Mouse (Mus musculus) activated CD4-positive, CD25-positive, alpha-beta regulatory T cell, adult 4 months (primary cell): ENCODE results near the gene Kazn. TPM values are rescaled to one million over a fixed set of nuclear protein-coding genes. Genes with fewer than 3 reads are reported as not detected.

ENCODE experiments used
- ATAC-seq: one replicate; pipeline ENCODE4 v1.8.0; 2017
- polyA plus RNA-seq, 2 experiments: library from polyadenylated mRNA; unstranded; fragments of 100-300 nt; shearing (Covaris generic); gene quantifications; one replicate each; pipeline ENCODE4 v1.2.1; 2017

Kazn gene
- not detected for polyA plus RNA-seq

DNA sequence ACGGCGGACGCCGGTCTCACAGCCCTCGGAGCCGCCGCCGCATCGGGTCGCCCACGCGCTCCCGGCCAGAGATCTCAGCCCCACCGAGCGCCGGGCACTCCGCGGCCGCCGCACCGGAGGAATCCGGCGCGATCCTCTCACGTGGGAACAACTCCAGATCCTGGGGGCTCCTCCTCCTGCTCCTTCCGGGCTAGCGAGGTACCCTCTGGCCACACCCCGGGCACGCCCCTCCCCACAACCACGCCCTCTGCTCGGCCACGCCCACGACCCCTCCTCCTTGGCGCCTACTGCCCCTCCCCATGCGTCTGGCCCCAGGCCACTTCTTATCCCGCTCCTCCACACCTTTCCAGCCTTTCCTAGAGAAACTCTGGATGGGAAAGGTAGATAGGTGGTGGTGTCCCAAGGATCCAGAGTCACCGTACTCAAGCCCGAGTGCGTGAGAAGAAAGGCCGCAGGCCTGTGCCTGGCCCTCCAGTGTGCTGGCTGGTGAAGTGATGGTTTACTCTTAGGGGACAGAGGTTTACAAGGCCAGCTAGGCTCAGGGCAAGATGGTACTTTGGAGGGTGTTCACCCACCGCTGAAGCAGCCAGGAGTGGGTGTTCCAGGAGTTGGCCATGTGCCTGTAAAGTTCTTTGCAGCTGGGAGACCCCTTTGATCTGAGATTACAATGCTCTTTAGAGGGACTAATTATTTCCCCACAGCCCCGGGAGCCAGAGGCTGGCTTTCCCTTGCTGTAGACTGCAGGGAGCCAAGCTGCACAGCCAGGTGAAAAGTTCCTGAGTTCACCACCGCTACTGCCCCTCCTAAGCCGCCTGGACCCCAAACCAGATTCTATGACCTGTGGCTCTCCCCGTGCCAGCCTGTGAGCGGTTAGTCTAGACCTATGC is at the start of gene Kazn:
Kazn (minus strand) TSS at position 162 of the 887 bp plus-strand sequence.
- ATAC-seq: no peak

DNA sequence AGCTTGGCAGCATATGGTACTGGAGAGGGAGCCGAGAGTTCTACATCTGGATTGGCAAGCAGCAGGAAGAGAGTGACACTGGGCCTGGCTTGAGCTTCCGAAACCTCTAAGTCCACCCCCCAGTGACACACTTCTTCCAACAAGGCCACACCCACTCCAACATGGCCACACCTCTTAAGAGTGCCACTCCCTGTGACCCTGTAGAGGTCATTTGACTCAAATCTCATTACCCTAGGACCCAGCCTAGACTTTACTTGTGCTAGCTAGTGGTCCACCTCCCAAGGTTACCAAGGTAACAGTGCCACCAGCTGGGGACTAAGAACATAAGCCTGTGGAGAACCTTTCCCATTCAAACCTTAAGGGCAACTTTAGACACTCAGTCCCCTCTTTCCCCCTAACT is 46.3 kb upstream of the Kazn start:
- ATAC-seq: no peak

DNA sequence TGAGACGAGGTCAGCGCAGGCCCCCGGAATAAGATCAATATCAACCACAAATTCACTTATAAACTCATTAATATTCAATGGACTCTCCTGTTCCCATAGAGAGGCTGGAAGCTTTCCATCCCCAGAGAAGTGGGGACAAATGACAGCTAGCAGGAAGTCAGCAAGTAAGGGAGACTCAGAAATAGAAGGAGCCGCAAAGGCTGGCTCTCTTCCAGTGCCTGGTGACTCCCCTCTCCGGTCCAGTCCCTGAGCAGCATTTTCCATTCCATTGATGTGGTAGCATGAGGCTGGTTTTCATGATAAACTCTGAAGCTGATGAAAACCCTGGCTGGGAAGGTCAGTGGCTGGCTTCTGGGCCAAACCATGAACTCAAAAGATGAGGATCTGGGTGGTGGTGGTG is 44.7 kb upstream of the Kazn start:
- ATAC-seq: no peak

DNA sequence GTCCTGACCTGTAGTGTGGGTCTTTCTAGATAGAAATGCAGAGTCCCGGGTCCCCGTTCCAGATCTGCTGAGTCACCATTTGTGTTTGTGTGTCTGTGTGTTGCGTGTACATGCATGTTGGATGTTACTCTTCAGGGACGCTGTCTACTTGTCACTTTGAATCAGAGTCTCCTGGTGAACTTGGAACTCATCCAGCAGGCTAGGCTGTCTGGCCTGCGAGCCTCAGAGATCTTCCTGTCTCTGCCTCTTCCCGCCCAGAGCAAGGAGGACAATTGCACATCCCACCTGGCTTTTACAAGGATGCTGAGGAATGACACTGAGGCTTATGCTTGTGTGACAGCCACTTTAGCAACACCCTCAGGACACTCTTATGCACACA is 39.0 kb upstream of the Kazn start:
- no peak for ATAC-seq

DNA sequence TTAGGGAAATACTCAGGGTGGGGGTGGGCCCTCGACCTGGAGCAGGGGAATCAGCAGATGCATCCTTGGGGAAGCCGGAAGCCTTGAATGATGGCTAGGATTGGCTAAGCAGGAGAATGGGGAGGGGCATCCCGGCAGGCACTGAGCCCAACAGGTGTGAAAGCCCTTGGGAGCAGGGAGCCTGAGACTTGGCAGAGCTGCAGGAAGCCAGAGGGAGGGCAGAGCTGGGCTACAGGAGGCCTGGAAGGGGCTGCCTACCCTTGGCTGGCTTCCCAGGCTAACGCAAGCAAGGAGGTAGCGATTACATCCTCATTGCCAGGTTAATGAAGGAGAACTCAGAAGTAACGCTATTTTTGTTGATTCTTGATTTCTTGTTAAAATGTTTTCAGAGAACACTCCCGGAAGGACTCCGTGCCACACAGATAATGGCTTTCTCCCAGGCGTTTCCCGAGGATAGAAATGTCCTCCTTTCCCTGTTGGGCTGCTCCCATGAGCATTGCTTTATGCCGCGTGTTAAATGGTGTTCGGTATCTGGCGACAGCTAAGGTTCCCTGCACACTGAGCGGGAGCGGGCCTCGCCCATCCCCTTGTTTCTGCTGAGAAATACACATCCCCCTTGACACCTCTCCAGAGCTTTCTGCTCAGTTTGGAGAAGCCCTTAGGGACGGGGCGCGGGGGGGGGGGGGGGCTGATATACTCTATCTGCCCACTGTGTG is 38.4 kb upstream of the Kazn start:
- no peak for ATAC-seq

DNA sequence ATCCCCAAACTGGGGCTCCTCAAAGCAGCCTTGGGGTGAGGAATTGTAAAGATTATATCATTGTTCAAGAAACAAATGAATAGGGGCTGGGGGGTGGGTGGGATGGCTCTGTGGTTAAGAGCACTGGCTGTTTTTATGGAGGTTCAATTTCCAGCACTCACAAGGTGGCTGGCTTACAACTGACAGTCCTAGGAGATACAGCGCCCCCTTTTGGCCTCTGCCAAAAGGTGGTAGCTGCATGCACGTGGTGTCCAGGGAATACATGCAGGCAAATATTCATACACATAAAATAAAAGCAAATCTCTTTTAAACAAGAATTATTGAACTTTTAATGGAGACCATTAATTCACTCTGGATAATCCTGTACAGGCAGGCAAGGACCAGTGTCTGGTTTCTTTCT is 36.0 kb upstream of the Kazn start:
- ATAC-seq: no peak

DNA sequence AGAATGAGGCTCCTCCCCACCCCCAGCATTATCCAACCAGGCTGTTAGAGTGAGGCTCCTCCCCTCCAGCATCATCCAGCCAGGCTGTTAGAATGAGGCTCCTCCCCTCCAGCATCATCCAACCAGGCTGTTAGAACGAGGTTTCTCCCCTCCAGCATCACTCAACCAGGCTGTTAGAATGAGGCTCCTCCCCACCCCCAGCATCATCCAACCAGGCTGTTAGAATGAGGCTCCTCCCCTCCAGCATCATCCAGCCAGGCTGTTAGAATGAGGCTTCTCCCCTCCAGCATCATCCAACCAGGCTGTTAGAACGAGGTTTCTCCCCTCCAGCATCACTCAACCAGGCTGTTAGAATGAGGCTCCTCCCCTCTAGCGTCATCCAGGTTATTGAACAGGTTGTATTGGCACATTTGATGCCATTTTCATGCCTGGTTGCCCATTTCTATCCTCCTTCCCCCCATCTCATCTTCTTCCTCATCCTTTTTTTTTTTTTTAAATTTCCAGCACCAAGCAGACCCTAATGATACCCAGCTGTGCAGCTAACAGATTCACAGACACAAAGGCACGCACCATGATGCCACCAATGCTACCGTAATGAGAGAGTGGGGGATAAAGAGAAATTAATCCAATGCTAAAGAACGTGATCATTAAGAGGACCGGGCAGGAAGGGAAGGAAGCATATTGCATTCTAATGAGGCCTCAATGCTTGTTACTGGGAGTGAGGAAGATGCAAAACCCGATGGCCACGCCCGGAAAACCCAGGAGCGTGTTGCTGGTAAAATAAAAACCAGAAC is 35.4 kb upstream of the Kazn start:
- ATAC-seq: no peak

DNA sequence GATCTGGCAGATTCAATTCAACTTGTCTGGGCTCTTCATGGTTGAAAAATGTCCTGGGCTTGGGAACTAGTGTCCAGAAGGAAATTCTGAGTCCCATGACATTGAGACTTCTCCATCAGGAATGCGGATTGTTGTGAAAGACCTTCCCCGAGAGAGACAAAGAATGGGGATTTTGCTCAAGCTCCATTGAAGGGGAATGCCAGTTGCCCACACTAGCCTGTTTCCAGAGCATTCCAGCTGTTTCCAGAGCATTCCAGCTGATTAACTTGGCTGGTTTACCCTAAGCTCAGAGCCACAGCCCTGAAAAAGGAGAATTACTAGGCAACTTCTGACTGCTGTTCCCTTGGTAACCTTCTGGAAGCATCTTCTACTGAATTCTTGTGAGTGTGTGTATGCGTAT is 32.3 kb upstream of the Kazn start:
- ATAC-seq: no peak

DNA sequence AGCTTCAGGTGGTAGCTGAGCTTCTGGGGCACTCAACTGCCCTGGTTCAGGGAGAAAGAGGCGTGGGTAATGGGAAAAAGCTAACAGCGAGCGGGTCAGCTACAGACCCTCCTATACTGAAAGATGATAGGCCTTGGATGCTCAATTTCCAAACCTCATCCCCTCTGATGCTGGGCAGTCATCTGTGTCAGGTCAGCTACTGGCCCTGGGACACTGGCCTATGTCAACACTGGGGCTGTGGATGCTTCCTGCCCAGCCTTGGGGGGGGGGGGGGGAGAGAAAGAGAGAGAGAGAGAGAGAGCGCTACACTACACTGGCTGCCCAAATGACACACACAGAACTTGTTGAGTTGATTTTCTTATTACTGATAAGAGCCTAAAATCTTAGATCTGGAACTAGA is 28.6 kb upstream of the Kazn start:
- ATAC-seq: no peak

DNA sequence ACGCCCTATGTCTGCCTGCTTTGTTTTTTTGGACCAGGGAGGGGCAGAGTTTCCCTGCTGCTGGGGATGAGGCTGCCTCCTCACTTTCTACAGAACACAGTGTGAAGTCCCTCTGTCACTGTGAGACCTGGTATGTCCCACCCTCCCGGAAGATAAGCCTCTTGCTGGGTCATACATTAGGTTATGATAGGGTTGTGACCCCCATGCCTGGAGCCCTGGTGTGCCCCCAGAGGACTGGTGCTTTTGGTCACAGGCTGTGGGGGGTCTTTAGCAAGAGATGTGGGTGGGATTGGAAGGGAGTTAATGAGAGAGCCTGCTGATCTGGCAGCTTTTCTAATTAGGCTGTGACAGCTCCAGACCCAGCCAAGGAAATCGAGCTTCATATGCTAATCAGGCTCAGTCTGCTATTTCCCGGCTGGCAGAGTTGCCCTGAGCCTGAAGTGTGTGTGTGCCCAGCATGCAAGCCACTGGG is 28.2 kb upstream of the Kazn start:
- ATAC-seq: no peak

DNA sequence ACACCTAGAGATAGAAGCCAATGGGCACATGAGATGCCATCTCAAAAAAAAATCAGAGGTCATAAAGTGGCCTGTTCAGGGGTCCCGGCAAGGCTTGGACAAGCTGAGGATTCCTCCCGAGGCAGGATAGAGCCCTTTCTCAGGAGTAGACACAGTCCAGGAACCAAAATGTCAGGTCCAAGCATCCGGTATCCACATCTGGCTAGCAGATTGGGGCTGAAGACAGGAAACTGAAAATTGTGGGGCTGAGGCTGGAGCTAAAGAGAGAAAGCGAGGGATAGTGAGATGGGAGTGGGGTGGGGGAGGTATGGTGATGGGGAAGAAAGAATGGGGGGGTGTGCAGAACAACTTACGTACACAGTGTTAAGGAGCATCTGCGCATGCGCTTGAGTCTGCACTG is 25.1 kb upstream of the Kazn start:
- ATAC-seq: no peak

DNA sequence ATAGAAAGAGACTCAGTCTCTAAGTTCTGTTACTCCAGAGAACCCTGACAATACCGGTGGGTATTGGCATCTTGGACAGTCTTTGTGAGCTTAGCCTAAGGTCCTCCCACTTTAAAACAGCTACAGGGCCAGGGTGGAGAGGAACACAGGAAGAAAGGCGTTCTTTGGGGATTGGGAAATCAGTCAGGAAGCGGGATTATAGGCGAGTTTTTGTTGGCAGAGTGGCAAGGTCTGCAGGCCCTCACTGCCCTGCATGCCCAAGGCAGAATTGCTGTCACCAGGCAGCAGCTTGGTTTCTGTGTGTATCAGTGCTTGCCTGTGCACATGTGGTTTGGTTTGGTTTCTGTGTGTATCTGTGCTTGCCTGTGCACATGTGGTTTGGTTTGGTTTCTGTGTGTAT is 22.5 kb upstream of the Kazn start:
- no peak for ATAC-seq

DNA sequence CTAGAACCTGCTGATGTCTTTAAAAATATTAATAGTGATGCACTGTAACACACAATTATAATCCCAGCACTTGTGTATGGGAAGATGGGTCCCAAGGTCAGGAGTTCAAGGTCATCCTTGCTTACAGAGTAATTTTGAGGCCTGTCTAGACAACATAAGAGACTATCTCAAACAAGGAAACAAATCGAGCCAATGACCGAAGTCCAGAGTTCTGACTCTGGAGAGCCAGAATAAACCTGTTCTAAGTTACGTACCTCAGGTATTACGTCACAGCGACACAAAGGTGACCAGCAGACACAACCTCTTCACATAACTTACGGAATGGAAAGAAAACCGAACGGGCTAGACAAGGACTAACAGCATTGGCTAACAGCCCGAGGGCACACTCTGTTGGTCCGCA is 19.5 kb upstream of the Kazn start:
- ATAC-seq: no peak

DNA sequence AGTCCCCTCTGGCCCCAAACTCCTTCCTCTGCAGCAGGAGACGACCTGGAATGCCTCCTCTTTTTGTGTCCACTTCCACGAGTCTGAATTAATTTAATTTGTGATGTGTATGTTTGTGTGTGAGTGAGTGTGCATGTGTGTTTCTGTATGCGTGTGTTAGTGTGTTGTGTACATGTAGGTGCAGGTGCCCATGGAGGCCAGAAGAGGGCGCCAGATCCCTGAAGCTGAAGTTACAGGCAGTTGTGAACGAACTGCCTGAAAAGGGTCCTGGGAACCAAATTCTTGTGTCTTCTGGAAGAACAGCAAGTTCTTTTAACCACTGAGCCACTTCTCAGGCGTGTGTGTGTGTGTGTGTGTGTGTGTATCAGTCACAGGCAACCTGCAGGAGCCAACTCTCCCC is 14.9 kb upstream of the Kazn start:
- no peak for ATAC-seq

DNA sequence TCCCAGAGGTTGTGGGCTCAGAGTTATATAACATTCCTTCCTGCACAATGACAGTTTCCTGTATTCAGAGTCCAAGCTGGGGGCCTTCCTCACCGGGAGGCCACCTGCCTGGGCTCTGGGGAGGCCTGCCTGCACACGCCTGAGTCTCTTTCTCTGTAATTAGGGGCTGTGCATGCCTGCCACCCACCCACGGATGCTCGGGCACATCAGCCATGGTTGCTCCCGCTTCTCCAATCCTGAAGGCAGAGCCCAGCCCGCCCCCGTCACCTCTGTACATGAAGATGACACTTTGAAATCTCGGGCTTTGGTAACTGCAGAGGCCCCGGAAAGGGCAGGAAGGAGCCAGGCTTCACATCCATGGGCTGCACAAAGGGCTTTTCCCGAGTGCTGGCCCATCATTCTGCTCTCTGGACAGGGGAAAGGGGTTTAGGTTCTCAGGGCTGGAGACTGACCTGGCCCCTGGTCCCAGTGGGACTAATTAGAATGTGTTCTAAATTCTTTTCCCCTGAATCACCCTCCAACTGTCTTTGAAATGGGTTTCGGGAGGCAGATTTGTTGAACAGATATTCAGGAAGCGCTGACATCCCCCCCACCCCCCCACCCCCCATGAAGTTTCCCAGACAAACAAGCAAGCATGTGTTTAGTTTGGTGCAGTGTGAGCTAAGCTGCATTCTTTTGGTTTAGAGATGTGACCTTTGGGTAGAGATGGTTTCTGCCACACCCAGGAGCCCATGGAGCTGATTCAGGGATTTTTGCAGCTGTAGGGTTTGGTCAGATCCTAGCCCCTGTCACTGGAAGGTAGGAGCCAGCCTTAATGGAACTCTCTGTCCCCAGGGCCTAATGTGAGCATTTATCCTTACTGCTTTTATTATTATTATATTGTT is 12.5 kb upstream of the Kazn start:
- ATAC-seq: no peak

DNA sequence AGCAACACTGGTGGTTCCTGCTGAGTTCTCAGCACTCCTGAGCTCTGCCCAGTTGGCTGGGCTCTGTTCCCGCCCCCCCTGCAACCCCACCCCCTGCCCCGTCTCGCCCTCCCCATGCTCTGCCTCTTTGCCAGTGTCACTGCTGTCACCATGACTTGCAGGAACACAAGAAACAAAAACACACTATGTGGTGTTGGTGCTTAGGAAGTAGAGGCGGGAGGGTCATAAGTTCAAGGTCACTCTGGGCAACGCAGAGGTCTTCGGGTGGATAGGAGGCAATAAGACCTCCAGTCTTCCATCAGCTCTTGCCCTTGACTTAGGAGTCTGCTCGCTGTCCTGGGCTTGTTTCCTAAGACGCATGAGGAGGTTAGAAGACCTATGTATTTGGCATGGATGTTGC is 10.9 kb upstream of the Kazn start:
- no peak for ATAC-seq

DNA sequence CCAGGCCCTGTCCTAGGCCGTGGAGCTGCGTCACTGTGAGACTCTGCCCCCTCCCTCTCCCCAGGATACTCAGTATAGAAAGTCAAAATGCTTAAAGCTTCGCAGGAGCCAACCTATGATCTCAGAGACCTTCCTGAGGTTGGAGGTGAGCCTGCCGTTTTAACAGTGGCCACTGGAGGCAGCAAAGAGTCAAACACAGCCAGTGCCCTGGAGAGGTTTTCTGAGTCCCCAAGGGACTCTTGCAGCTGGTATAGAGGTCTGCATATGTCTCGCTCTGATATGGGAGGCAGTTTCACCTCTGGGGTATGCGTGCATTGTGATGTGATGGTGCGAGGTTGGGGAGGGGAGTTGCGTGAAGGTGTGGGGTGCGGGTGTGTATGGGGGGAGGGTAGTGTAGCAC is 10.2 kb upstream of the Kazn start:
- ATAC-seq: no peak

DNA sequence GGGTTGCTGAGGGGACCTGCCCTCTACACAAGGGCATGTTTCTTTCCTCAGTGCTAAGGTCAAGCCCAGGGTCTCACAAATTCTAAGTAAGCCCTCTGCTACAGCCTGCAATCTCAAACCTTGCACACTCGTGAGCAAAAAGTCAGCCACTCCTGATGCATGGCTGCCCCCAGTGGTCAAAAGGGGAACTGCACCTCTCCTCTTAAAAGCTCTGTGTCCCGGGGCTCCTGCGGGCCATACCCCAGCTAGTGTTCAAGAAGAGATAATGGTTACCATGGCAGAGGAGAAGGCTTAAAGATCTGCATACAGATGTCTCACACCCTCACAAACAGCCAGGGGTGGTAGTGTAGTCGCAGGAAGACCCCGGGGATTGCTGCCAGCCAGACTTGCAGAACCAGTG is 9.2 kb upstream of the Kazn start:
- ATAC-seq: no peak

DNA sequence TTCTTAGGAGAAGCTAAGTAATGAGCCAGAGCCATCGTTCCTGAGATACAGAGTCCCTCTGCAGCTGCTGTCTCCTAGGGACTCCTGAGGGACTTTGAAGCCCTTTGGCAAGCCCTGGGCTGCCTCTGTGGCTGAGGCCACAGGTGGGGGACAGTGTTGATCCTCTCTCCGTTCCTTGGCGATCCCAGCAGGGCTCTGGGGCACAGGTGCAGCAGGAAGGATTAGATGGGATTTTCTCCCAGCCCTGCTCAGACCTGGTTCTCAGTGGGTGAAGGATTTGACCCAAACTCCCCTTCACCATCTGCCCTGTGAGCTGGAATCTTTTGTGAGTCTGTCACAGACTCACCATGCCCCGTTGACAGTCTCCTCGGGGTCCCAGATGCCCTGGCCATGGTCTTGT is 7.5 kb upstream of the Kazn start:
- no peak for ATAC-seq

DNA sequence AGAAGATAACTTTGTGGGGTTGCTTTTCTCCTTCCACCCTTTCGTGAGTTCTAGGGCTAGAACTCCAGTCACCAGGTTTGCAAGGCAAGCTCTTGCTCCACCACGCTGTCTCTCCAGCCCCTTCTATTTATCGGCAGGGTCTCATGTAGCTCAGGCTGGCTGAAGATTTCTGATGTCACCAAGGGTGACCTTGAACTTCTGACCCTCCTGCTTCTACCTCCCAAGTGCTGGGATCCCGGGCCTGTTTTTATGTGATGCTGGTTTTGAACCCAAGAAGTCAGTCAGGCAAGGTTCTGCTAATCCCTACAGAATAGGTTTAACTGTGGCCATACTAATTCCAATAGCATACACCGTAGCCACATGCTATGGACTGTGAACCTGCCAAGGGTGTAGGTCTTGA is 5.4 kb upstream of the Kazn start:
- no peak for ATAC-seq

DNA sequence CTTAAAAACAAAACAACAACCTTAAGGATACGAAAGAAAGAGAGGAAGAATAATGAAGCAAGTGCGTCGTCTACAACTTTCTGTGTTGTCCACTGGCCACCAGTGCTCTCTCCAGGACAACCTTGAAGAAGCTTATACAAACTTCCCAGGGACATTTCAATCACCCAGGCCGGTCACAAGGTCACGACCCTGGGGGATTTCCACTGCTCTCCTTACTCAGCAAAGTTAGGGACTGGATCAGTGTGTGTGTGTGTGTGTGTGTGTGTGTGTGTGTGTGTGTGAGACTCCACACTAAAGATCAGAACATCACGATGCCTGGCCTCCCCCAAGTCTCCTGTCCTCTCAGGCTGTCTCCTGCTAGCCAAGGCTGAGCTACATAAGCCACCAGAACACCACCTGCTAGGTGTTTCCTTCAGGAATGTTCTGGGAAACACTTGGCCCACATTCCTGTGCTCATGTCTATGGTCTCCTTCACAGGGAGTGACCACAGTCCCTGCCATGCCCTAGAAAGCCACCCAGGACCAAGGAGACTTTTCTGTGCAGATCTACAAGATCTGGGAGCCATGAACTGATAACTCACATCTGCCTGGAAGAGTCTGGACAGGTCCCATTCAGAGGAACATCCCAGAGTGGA is 3.7 kb upstream of the Kazn start:
- no peak for ATAC-seq

DNA sequence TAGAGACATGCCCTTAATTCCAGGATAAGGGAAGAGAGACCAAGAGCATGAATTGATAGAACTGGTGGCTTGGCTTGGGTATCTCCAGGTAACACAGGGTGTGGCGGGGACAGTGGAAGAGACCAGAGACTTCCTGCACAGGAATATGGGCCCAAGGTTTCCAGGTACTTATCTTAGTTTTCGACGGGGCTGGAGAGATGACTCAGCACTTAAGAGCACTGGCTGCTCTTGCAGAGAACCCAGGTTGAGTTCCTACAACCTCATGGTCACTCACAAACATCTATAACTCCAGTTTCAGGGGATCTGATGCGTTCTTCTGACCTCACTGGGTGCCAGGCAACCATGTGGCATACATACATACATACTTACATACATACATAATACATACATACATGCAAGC is 3.0 kb upstream of the Kazn start:
- ATAC-seq: no peak
